ENCODE assay signal across 9 mouse cellular contexts in the genomic region with DNA sequence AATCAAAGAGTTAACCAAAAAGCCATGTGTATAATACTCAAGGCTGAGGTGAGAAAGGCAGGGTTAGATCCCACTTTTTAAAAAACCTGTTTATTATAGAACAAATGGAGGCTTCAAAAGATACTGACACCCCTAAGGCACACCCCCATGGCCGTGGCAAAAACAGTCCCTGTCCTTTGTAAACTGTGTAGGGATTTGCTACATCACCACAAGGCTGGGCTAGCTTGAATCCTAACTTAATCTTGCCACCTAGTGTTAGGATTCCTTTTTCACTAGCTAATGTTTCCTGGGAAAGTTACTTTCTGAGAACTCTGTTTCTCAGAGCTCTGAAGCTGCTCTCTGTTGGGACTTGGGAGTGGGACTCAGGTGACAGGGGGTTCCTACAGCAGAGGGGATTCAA. TPM values are rescaled to one million over a fixed set of nuclear protein-coding genes. Genes with fewer than 3 reads are reported as not detected.
DNase-seq lines count a peak whose midpoint lies in the region; ATAC-seq and TF ChIP-seq lines count a peak whose summit lies in the region.
"Had no signal": no experiment of that assay in that cellular context is flagged by ENCODE, and none has a peak within 500 bp of the region (broad histone marks: within the 10 kb centered on the region; RNA-seq: fewer than 3 reads in every experiment).

No protein-coding gene starts in this region.

- WGBS in kidney, adult 2 months, result 0% methylated on average over 1 of the region's 1 CpGs
- WGBS in kidney, embryonic 14.5 days, result 4% methylated on average over 1 of the region's 1 CpGs
- WGBS in forebrain, postnatal 0 days, result 0% methylated on average over 1 of the region's 1 CpGs
- 0% methylated on average over 1 of the region's 1 CpGs for WGBS in kidney, embryonic 16.5 days
- 6% methylated on average over 1 of the region's 1 CpGs for WGBS in neural tube, embryonic 13.5 days

- no peak for TF ChIP-seq POLR2A in kidney, adult 2 months (IDR thresholded peaks at IDR 0.05; ENCODE audit: low read depth, low read length)

- no peak overlapping the region for H3K4me3 ChIP-seq in kidney, adult 2 months (ENCODE audit: insufficient read depth, low read depth, low read length)
- H3K4me3 ChIP-seq in kidney, embryonic 14.5 days (ENCODE audit: low read length), result no peak overlapping the region
- H3K4me3 ChIP-seq in forebrain, postnatal 0 days (ENCODE audit: low read depth, low read length), result no peak overlapping the region
- no peak overlapping the region for H3K4me3 ChIP-seq in kidney, embryonic 16.5 days (ENCODE audit: low read length)
- H3K4me3 ChIP-seq in neural tube, embryonic 13.5 days, result peak overlapping the region; percentile 91; the same call in 1 of the 2 replicates
- H3K4me3 ChIP-seq: lung, embryonic 15.5 days had no signal

- H3K4me1 ChIP-seq in kidney, adult 2 months (ENCODE audit: control insufficient read depth, insufficient read depth, low read length), result peaks cover 12% of the 10 kb centered on the region; the same call in 1 of the 2 replicates
- peaks cover 32% of the 10 kb centered on the region; the same call in 1 of the 2 replicates for H3K4me1 ChIP-seq in kidney, embryonic 14.5 days (ENCODE audit: control insufficient read depth, insufficient read depth, low read length)
- H3K4me1 ChIP-seq in forebrain, postnatal 0 days (ENCODE audit: insufficient read depth), result peaks cover 21% of the 10 kb centered on the region
- H3K4me1 ChIP-seq in kidney, embryonic 16.5 days (ENCODE audit: insufficient read depth, low read length), result peaks cover 52% of the 10 kb centered on the region
- peaks cover 83% of the 10 kb centered on the region for H3K4me1 ChIP-seq in neural tube, embryonic 13.5 days (replicated peaks)

- no peaks in the 10 kb centered on the region for H3K36me3 ChIP-seq in kidney, adult 2 months (ENCODE audit: control insufficient read depth, insufficient read depth, low read length)
- H3K36me3 ChIP-seq in kidney, embryonic 14.5 days (ENCODE audit: control insufficient read depth, insufficient read depth, low read length), result no peaks in the 10 kb centered on the region
- H3K36me3 ChIP-seq in forebrain, postnatal 0 days (ENCODE audit: insufficient read depth), result peaks cover under 1% of the 10 kb centered on the region; the same call in 1 of the 2 replicates
- H3K36me3 ChIP-seq in kidney, embryonic 16.5 days (ENCODE audit: insufficient read depth, low read length), result no peaks in the 10 kb centered on the region
- H3K36me3 ChIP-seq in neural tube, embryonic 13.5 days, result no peaks in the 10 kb centered on the region
- H3K36me3 ChIP-seq: lung, embryonic 15.5 days had no signal

- no peak overlapping the region for H3K9ac ChIP-seq in kidney, embryonic 14.5 days (ENCODE audit: low read depth, low read length)
- no peak overlapping the region for H3K9ac ChIP-seq in forebrain, postnatal 0 days
- H3K9ac ChIP-seq in kidney, embryonic 16.5 days (replicated peaks; ENCODE audit: low read length), result no peak overlapping the region
- peak overlapping the region; percentile 91; the same call in 1 of the 2 replicates for H3K9ac ChIP-seq in neural tube, embryonic 13.5 days
- H3K9ac ChIP-seq: lung, embryonic 15.5 days had no signal

- no peaks in the 10 kb centered on the region for H3K27me3 ChIP-seq in kidney, adult 2 months (replicated peaks; ENCODE audit: control insufficient read depth, insufficient read depth, low read length)
- H3K27me3 ChIP-seq in kidney, embryonic 14.5 days (ENCODE audit: control insufficient read depth, insufficient read depth, low read length), result peaks cover 48% of the 10 kb centered on the region
- H3K27me3 ChIP-seq in forebrain, postnatal 0 days (ENCODE audit: insufficient read depth, low read length), result no peaks in the 10 kb centered on the region
- peaks cover 58% of the 10 kb centered on the region for H3K27me3 ChIP-seq in kidney, embryonic 16.5 days (ENCODE audit: insufficient read depth, low read length)
- H3K27me3 ChIP-seq in neural tube, embryonic 13.5 days, result peaks cover 7% of the 10 kb centered on the region; the same call in 1 of the 2 replicates

- H3K4me2 ChIP-seq in kidney, embryonic 14.5 days (replicated peaks; ENCODE audit: low read depth, low read length), result no peak overlapping the region
- peak overlapping the region; percentile 97 for H3K4me2 ChIP-seq in forebrain, postnatal 0 days (ENCODE audit: low read depth)
- peak overlapping the region; percentile 97; the same call in 1 of the 2 replicates for H3K4me2 ChIP-seq in kidney, embryonic 16.5 days (replicated peaks; ENCODE audit: low read depth, low read length)
- H3K4me2 ChIP-seq in neural tube, embryonic 13.5 days, result peak overlapping the region; percentile 91
- H3K4me2 ChIP-seq: lung, embryonic 15.5 days had no signal

- DNase-seq in kidney, adult 2 months, result peak; percentile 78
- peak; percentile 76 for DNase-seq in adipocyte (ENCODE audit: low spot score)
- peak; percentile 74 for DNase-seq in forebrain, postnatal 0 days
- DNase-seq in B cell, adult 2 months, result no peak
- no peak for DNase-seq in left cerebral cortex, postnatal 36 days (ENCODE audit: low spot score in 2 of 2)

- intact Hi-C loops in left cerebral cortex, postnatal 36 days (cut with DNase I), result loop anchor here (1.0 to 5.0 kb wide), 2 partner anchors 171 to 313 kb away; no protein-coding TSS in a partner anchor

- TF ChIP-seq CTCF in kidney, adult 2 months (conservative IDR thresholded peaks at IDR 0.05; ENCODE audit: insufficient read depth, insufficient read length, low read depth, low read length), result peak; percentile 34
- TF ChIP-seq CTCF in forebrain, postnatal 0 days (IDR thresholded peaks at IDR 0.05; ENCODE audit: low read depth), result peak; percentile 80

- no peak for ATAC-seq in kidney, embryonic 14.5 days (ENCODE audit: low FRiP score, low TSS enrichment)
- ATAC-seq in forebrain, postnatal 0 days, result peak; percentile 45
- ATAC-seq in kidney, embryonic 16.5 days (ENCODE audit: low FRiP score, low TSS enrichment), result no peak
- ATAC-seq in neural tube, embryonic 13.5 days (ENCODE audit: low read depth), result no peak

- no peak overlapping the region for H3K27ac ChIP-seq in kidney, adult 2 months (ENCODE audit: insufficient read depth, low read depth, low read length)
- H3K27ac ChIP-seq in kidney, embryonic 14.5 days (ENCODE audit: low read depth, low read length), result no peak overlapping the region
- H3K27ac ChIP-seq in forebrain, postnatal 0 days (ENCODE audit: low read depth, low read length), result peak overlapping the region; percentile 54; the same call in 1 of the 2 replicates
- no peak overlapping the region for H3K27ac ChIP-seq in kidney, embryonic 16.5 days (ENCODE audit: low read length)
- peak overlapping the region; percentile 98 for H3K27ac ChIP-seq in neural tube, embryonic 13.5 days (replicated peaks)
- H3K27ac ChIP-seq: lung, embryonic 15.5 days had no signal

- no peaks in the 10 kb centered on the region for H3K9me3 ChIP-seq in kidney, embryonic 14.5 days (ENCODE audit: control insufficient read depth, low read length)
- no peaks in the 10 kb centered on the region for H3K9me3 ChIP-seq in forebrain, postnatal 0 days (ENCODE audit: low read length)
- no peaks in the 10 kb centered on the region for H3K9me3 ChIP-seq in kidney, embryonic 16.5 days (ENCODE audit: low read length)
- H3K9me3 ChIP-seq in neural tube, embryonic 13.5 days, result no peaks in the 10 kb centered on the region
- H3K9me3 ChIP-seq: lung, embryonic 15.5 days had no signal

RNA-seq across cellular contexts. Expression of a gene that starts 1.2 kb away (rescaled TPM):
- polyA plus RNA-seq in kidney, adult 2 months (2012; rRNA removed), result 12.3 and 14.1 TPM in 2 replicates
- 16.4 and 24.6 TPM in 2 replicates for polyA plus RNA-seq in kidney, embryonic 14.5 days (2014; fragmentation: Nextera tagmentation; extraction: Ambion mirVana)
- total RNA-seq in forebrain, postnatal 0 days (2014; rRNA removed), result 23.5 and 31.9 TPM in 2 replicates
- polyA plus RNA-seq in forebrain, postnatal 0 days (2015; fragmentation: Nextera tagmentation; extraction: Ambion mirVana), result 9.9 and 12.3 TPM in 2 replicates
- 34.4 and 36.9 TPM in 2 replicates for polyA plus RNA-seq in kidney, embryonic 16.5 days (2015; fragmentation: Nextera tagmentation; extraction: Ambion mirVana)
- 24.2 and 28.7 TPM in 2 replicates for polyA plus RNA-seq in neural tube, embryonic 13.5 days (2015; fragmentation: Nextera tagmentation; extraction: Ambion mirVana)
- total RNA-seq in left cerebral cortex, postnatal 36 days (2021), result 1 to 10 TPM; 4.8 to 5.3 TPM

RNA-seq across cellular contexts. Expression of a gene that starts 18.1 kb away (rescaled TPM):
- polyA plus RNA-seq in kidney, adult 2 months (2012; rRNA removed), result 11.7 and 12.3 TPM in 2 replicates
- 18.8 and 29.4 TPM in 2 replicates for polyA plus RNA-seq in kidney, embryonic 14.5 days (2014; fragmentation: Nextera tagmentation; extraction: Ambion mirVana)
- 41.0 and 43.8 TPM in 2 replicates for total RNA-seq in forebrain, postnatal 0 days (2014; rRNA removed)
- polyA plus RNA-seq in forebrain, postnatal 0 days (2015; fragmentation: Nextera tagmentation; extraction: Ambion mirVana), result 29.3 and 36.3 TPM in 2 replicates
- 31.4 and 32.4 TPM in 2 replicates for polyA plus RNA-seq in kidney, embryonic 16.5 days (2015; fragmentation: Nextera tagmentation; extraction: Ambion mirVana)
- polyA plus RNA-seq in neural tube, embryonic 13.5 days (2015; fragmentation: Nextera tagmentation; extraction: Ambion mirVana), result 42.4 and 45.0 TPM in 2 replicates
- total RNA-seq in left cerebral cortex, postnatal 36 days (2021), result 10 to 100 TPM; 36.4 to 47.7 TPM

Comparison
In these comparisons a context has a peak if more than half of its experiments do, and no peak if none do; other contexts are left out.
1. DNase-seq: peak in kidney, adult 2 months (single experiment), adipocyte (single experiment) and forebrain, postnatal 0 days (single experiment); none in B cell, adult 2 months (0 of 2) and left cerebral cortex, postnatal 36 days (0 of 2).
2. H3K27ac ChIP-seq: peak in forebrain, postnatal 0 days (single experiment) and neural tube, embryonic 13.5 days (single experiment); none in kidney, adult 2 months (single experiment), kidney, embryonic 14.5 days (single experiment) and kidney, embryonic 16.5 days (single experiment).